Mouse (Mus musculus): ENCODE measurements around the gene Kiss1r.

Kiss1r gene

DNA sequence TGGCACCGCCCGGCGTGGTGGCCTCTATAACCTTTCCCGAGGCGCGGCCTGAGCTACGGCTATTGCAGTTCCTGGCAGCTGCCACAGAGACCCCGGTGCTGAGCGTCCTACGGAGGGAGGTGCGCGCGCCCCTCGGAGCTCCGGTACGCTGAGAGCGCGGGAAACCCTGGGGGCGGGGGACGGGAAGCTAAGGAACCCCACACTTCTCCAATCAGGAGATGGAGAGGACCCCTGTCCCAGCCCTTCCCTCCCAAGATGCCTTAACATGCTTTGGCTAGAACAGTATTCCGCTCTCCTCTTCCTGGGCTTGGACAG lies 54.4 kb downstream of the Kiss1r start:
- no peak for DNase-seq (ENCODE audit: low spot score)
